Mouse (Mus musculus) brain, embryonic 14.5 days (tissue): ENCODE measurements at regions not wholly inside any gene's neighbourhood (a gene's known extent, or its start where the extent isn't known, plus 50 kb on each side); places are given as distances from the start of the nearest gene placed in this dataset.
A peak's percentile ranks its signal among the peaks of the same experiment; 100 is the strongest.

Experiments
- DNase-seq: peaks from one replicate; pipeline ENCODE4 v3.0.0-alpha.2; 2011; ENCODE audit warnings: low read depth
- CTCF ChIP-seq: fragments of 200-500 bp; IDR thresholded peaks from 2 replicates; pipeline ENCODE4 v1.5.1; 2012; ENCODE audit warnings: inconsistent platforms, mild to moderate bottlenecking, moderate library complexity, borderline replicate concordance; ENCODE audit not compliant: insufficient read depth, insufficient read length; ENCODE audit errors: extremely low read depth
- POLR2A ChIP-seq: fragments of 200-500 bp; IDR thresholded peaks from 2 replicates; pipeline ENCODE4 v1.6.1; 2012; ENCODE audit warnings: mild to moderate bottlenecking, inconsistent platforms, borderline replicate concordance; ENCODE audit not compliant: poor library complexity, insufficient read depth, insufficient read length, severe bottlenecking; ENCODE audit errors: extremely low read depth

DNA sequence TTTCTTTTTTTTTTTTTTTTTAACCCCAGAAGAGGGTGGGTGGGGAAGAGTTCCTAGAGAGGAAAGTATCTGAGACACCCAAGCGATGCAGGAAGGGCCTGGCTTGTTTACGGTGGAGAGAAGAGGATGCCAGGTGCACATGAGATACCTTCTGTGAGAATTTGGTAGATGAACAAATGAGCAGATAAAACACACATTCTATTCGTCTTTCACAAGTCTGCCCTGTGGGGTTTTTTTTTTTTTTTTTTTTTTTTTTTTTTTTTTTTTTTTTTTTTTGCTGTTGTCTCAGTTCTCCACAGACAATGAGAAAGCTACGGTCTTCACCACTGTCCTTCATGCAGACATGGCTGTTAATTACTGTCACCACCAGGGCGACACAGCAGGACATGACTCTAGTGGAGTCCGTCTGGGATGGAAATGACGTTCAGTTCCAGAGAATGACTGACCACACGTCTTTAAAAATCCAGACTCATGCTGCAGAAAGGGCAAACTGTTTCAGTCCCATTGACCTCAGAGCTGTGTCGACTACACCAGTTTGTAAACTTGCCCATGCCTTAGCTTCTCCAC lies 278.3 kb downstream of the Lnpk start:
- no peak for TF ChIP-seq POLR2A
- TF ChIP-seq CTCF = peak; percentile 6; the same call in 1 of the 2 replicates
- peak; percentile 38 for DNase-seq

DNA sequence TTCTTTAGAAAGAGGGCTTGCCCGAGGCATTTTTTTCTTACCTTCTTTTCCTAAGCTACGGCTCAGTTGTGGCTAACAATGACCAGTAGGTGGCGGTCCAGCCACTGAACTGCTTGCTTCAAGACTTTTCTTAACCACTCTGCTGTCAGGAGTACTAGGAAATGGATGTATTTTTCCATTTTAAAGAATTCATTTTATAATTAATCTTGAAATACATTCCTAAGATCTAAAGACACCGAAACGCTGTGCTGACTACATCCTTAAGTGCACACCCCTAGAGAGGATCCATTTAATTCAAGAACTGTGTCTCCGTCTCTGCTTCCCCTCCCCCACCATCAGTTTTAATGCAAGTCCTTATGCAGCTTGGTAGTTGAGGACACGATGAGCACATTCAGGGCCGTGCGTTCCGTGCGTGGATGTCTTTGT lies 278.9 kb downstream of the Lnpk start:
- peak; percentile 78; the same call in 1 of the 2 replicates for TF ChIP-seq CTCF
- TF ChIP-seq POLR2A = no peak
- DNase-seq = peak; percentile 95

DNA sequence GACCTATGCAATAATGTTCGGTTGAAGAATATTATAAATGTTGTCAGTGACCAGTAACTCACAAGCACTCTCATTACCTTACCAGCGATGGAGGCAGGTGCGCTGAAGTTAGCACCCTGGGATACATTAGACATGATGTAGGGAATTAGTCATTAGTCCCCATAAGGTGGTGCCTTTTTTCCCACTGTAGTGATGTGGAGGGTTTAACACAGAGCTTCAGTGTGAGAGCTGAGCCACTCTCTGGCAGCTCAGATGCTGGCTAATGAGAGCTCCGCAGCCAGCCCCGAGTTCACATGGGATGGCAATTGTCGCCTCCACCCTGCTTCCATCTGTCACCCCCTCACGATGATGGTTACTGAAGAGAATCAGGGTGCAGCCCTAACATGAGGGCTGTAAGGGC lies 286.6 kb downstream of the Lnpk start:
- TF ChIP-seq POLR2A = no peak
- TF ChIP-seq CTCF = no peak
- peak; percentile 60 for DNase-seq

DNA sequence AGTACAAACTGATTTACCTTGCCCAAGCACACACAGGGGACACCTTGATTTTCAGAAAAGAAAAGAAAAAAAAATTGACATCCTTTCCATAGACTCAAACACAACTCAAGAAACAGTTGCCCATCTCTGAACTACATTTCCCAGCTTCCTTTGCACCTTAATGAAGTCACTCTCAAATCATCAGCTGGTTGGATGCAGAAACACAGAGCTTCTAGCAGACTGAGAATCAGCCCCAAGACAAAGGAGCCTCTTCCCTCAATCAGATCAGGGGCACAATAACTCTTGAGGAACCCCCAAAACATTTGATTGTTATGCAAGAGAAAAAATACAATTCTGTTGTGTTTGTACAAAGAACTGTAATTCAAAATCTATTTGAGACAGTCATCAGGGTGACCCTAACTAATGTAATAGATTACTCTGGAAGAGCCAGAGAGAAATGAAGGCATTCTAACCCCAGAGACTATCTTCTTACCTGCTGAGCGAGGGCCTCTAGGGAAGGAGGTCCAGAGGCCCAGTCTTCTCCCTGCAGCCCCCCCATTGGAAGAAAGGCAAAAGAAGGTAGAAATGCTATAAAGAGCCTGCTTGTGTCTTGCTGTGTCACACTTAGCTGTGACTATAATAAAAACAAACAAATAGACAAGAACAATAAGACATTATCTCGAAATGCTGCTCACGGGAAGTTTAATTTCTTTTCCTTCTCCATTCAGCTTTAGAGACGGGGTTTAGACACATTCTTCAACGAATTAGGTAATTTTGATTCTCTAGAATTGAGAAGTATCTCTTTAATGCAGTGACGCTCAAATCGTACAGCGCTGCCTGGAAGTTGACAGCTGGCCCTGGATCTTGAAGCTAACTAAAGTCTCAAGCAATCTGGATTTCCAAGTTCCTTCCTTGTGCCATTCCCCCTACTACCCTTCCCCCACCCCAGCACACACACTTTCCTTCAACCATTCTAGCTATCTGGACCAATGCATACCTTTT lies 287.5 kb downstream of the Lnpk start:
- peak; percentile 91 for DNase-seq
- TF ChIP-seq POLR2A (no peak), CTCF (no peak)

DNA sequence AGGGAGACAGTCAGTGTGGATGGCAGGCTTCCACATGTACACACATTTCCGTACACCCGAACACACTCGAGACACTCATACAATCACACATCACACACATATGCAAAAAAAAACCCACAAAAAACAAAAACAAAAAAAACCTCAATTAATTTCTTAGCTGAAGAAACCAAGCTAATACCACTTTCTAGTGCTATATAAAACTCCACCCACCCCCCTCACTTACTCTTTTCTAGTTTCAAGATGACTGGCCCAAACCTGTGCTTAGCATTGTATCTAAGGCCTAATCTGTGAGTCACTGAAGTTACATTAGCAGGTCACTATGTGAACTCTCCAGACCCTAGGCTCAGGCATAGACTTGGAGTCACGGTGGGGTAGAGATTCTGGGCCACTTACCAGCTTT lies 293.6 kb downstream of the Lnpk start:
- DNase-seq = no peak
- TF ChIP-seq CTCF (no peak), POLR2A (no peak)

DNA sequence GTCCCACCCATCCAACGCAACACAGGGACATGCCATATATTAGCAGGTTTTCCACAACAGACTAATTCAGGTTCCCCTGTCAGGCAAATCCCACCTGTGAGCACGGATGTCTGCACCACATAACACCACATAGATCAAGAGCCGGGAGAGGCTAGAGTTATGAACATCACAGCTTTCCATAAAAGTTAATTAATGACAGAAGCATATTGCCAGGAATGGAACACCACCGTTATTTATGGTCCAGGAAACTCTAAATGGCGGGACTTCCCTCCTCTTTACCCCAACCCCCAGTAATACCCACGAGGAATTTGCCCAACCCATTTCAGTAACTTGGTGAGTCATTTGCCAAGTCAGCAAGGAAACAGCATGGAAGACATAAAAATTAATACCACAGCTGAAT lies 314.3 kb downstream of the Lnpk start:
- no peak for DNase-seq
- TF ChIP-seq POLR2A (no peak), CTCF (no peak)

DNA sequence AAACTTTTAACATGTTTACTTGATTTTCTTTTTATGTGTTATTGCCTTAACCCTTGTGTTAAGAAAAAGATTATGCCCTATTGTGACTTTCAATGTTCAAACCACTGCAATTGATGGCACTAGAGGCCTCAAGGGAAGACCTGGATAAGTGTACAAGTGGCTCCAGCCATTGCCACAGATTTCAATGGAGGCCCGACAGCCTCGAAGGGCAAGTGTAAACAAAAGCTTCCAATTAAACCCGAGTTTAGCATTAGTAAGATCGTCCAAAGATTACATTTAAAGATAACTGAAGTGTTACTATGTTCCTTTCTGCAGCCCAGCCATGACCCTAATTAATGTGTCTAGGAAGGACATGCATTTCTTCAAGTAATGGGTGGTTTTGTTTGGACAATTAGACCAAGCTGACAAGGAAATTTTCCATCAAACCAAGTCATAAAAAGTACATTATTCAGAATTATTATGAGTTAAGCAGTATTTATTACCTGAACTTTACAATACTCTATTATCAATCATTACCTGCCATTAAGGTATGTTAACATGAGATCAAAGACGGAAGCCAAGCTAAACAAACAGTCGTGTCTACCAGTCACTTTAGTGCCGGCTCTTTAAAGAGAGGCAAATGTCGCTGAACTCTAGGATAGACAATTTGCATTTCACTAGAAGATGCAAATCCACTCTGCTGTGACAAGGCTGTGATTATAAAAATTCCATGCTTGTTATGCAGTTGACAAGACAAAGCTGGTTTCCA lies 322.0 kb downstream of the Lnpk start:
- no peak for DNase-seq
- TF ChIP-seq POLR2A (no peak), CTCF (no peak)

DNA sequence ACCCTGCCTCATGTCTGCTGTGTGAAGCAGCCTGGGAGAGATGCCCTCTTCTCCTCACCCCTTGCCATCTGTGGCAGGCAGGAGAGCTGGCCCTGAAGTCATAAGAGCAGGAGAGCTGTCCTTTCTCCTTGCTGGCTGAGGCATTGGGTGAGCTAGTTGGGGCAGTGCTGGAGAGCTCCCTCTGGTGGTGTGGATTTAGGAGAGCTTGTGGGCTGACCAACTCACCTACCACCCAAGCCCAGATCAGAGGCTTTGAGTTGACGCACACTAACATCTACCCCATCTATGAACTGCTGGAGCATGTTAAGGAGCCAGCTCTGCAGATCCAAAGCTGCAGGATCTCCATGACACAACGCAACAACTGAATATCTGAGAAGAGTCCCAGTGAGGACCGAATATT lies 331.7 kb downstream of the Lnpk start:
- no peak for TF ChIP-seq CTCF
- no peak for TF ChIP-seq POLR2A
- no peak for DNase-seq

DNA sequence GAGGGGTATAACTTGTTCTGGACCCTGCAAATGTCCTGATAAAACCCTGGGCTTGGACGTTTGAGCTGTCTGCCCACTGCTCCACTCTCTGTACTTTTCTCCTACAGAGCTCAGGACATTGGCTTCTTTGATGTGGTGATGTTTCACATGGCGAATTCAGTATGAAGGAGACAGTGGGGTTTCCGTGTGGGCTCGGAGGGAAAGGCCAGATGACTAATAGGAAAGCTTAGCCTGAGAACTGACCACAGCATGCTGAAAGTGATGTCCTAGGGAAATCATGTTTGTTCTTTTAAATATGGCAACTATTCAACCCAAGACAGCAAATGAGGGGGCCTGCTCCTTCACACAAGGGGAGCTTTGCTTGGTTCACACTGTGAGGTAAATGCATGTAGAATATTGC lies 332.6 kb downstream of the Lnpk start:
- DNase-seq = no peak
- TF ChIP-seq CTCF = no peak
- TF ChIP-seq POLR2A = no peak

DNA sequence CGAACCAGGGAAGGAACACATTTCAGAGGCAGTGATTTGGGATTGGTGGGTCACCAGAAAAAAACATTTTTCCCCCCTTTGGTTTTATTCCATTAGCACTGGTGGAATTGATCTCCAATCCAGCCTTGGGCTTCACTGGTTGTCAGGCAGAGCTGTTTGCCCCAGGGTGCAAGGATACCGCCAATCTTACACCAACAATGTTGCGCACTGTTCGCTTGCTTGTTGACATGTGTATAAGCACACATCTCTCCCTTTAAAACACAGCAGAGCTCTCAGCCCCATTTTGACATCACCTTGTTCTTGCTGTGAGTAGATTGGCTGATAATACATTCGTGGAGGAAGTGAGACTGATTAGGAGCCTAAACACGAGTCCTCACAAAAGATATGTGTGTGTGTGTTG lies 333.1 kb upstream of the Atp5g3 start:
- peak; percentile 62 for DNase-seq
- TF ChIP-seq CTCF (no peak), POLR2A (no peak)

DNA sequence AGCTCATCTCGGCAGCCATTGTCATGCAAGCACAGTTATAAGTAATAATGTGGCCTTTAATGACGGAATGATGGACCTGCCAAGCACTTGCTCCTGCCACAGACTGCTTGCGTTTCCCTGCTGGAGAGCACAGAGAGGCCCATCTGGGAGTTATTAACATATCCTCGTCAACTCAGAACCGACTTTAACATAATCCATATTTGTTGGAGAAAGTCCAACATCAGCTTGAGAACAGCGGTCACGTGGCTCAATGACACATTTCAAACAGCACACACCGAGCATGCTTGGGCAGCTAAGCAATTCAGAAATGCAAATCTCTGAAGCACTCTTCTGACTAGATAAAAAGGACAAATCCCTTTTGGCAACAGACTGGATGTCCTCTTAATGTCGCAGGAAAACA lies 332.7 kb upstream of the Atp5g3 start:
- TF ChIP-seq CTCF (no peak), POLR2A (no peak)
- DNase-seq = peak; percentile 91
